ENCODE assay signal across 9 mouse cellular contexts in the genomic region with DNA sequence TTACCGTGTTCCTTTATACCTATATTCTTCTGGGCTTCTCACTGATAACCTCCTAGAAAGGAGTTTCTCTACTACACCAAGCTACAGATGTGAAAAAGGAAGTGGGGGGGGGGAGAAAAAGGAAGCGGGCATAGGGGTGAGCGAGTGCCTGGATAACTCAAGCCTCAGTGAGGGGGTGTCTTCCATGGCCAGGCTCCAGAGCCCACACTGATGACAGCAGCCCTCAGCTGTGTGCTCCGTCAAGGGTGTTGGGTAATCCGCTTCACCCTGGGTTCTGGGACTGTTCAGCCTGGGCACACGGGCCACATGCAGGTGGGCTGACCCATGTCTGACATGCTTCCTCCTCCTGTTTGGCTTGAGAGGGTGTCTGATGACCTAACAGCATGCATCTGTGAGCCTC. TPM values are rescaled to one million over a fixed set of nuclear protein-coding genes. Genes with fewer than 3 reads are reported as not detected.
DNase-seq lines count a peak whose midpoint lies in the region; ATAC-seq and TF ChIP-seq lines count a peak whose summit lies in the region.
"Not testable (repeated sequence)": the region's sequence is repeated elsewhere in the genome, so short reads cannot be mapped to it uniquely, and the experiment has no call there.
"Had no signal": no experiment of that assay in that cellular context is flagged by ENCODE, and none has a peak within 500 bp of the region (broad histone marks: within the 10 kb centered on the region; RNA-seq: fewer than 3 reads in every experiment).

No protein-coding gene starts in this region.

- H3K9ac ChIP-seq in forebrain, embryonic 11.5 days (ENCODE audit: low read length); lung, postnatal 0 days (replicated peaks; ENCODE audit: low read depth); stomach, postnatal 0 days (ENCODE audit: low read length): not testable (repeated sequence)

- TF ChIP-seq EP300 in lung, postnatal 0 days (IDR thresholded peaks at IDR 0.05); stomach, postnatal 0 days (optimal IDR thresholded peaks at IDR 0.05): not testable (repeated sequence)

- not testable (repeated sequence) for H3K4me2 ChIP-seq in forebrain, embryonic 11.5 days (ENCODE audit: low read depth, low read length, severe bottlenecking); lung, postnatal 0 days (replicated peaks; ENCODE audit: low read depth, low read length); stomach, postnatal 0 days (replicated peaks; ENCODE audit: low read depth)

- H3K4me1 ChIP-seq in forebrain, embryonic 11.5 days (replicated peaks; ENCODE audit: control insufficient read depth, insufficient read depth, low read length); heart, embryonic 10.5 days; lung, postnatal 0 days (ENCODE audit: insufficient read depth, low read depth, low read length); stomach, postnatal 0 days (replicated peaks; ENCODE audit: control insufficient read depth, insufficient read depth): not testable (repeated sequence)

- not testable (repeated sequence) for TF ChIP-seq CTCF in lung, postnatal 0 days (IDR thresholded peaks at IDR 0.05); stomach, postnatal 0 days (IDR thresholded peaks at IDR 0.05; ENCODE audit: low read depth)

- not testable (repeated sequence) for ATAC-seq in forebrain, embryonic 11.5 days (replicated peaks; ENCODE audit: low FRiP score); lung, postnatal 0 days; stomach, postnatal 0 days (ENCODE audit: low FRiP score, low TSS enrichment)
- peak; percentile 71 for ATAC-seq in megakaryocyte progenitor cell, adult 5-6 weeks (replicated peaks; ENCODE audit: poor library complexity)

- not testable (repeated sequence) for H3K27ac ChIP-seq in forebrain, embryonic 11.5 days (ENCODE audit: low read depth, low read length); heart, embryonic 10.5 days; lung, postnatal 0 days (ENCODE audit: low read length); stomach, postnatal 0 days (replicated peaks)

- WGBS in forebrain, embryonic 11.5 days, result 89% methylated on average over 6 of the region's 6 CpGs
- WGBS in heart, embryonic 10.5 days, result 77% methylated on average over 6 of the region's 6 CpGs
- 68% methylated on average over 6 of the region's 6 CpGs for WGBS in lung, postnatal 0 days
- 76% methylated on average over 6 of the region's 6 CpGs for WGBS in stomach, postnatal 0 days

- not testable (repeated sequence) for H3K4me3 ChIP-seq in forebrain, embryonic 11.5 days (ENCODE audit: low read depth, low read length); heart, embryonic 10.5 days; lung, postnatal 0 days (ENCODE audit: low read depth, low read length); stomach, postnatal 0 days (ENCODE audit: low read depth, low read length)

- not testable (repeated sequence) for H3K9me3 ChIP-seq in forebrain, embryonic 11.5 days (ENCODE audit: control insufficient read depth, low read length); heart, embryonic 10.5 days; lung, postnatal 0 days (ENCODE audit: low read length); stomach, postnatal 0 days (ENCODE audit: control insufficient read depth, low read length)

- DNase-seq in CD4-positive helper T cell, adult 2 months (ENCODE audit: low read depth, low spot score), result peak; percentile 1
- DNase-seq in brain, adult 2 months (ENCODE audit: low read depth, low spot score), result peak; percentile 6
- peak; percentile 8 for DNase-seq in forebrain, embryonic 11.5 days (ENCODE audit: low spot score)
- DNase-seq in heart, embryonic 10.5 days (ENCODE audit: low spot score), result peak; percentile 50
- peak; percentile 38 for DNase-seq in layer of hippocampus, adult 9-11 months
- peak; percentile 3 for DNase-seq in lung, postnatal 0 days (ENCODE audit: low spot score)
- DNase-seq in stomach, postnatal 0 days (ENCODE audit: low spot score), result peak; percentile 10

- not testable (repeated sequence) for H3K27me3 ChIP-seq in forebrain, embryonic 11.5 days (ENCODE audit: control insufficient read depth, insufficient read depth, low read length); heart, embryonic 10.5 days (ENCODE audit: insufficient read depth, poor library complexity, severe bottlenecking); lung, postnatal 0 days (replicated peaks; ENCODE audit: insufficient read depth, low read length); stomach, postnatal 0 days (ENCODE audit: control insufficient read depth, insufficient read depth, low read length)

- not testable (repeated sequence) for H3K36me3 ChIP-seq in forebrain, embryonic 11.5 days (ENCODE audit: control insufficient read depth, insufficient read depth, low read length); heart, embryonic 10.5 days; lung, postnatal 0 days (ENCODE audit: insufficient read depth, low read length); stomach, postnatal 0 days (ENCODE audit: control insufficient read depth, insufficient read depth, low read length)

RNA-seq across cellular contexts. Expression of a gene that starts 15.3 kb away (rescaled TPM):
- 23.1 and 27.5 TPM in 2 replicates for polyA plus RNA-seq in forebrain, embryonic 11.5 days (2014; fragmentation: Nextera tagmentation; extraction: Ambion mirVana)
- 18.1 and 23.0 TPM in 2 replicates for polyA plus RNA-seq in heart, embryonic 10.5 days (2016; fragmentation: Nextera tagmentation; extraction: Ambion mirVana)
- polyA plus RNA-seq in lung, postnatal 0 days (2015; fragmentation: Nextera tagmentation; extraction: Ambion mirVana), result 15.0 and 16.1 TPM in 2 replicates
- total RNA-seq in megakaryocyte progenitor cell, adult 5-6 weeks (2015), result 4.4 and 8.0 TPM in 2 replicates
- total RNA-seq in megakaryocyte progenitor cell, adult 5-6 weeks (2017), result 8.3 and 8.4 TPM in 2 replicates
- 18.3 and 18.5 TPM in 2 replicates for polyA plus RNA-seq in stomach, postnatal 0 days (2015; fragmentation: Nextera tagmentation; extraction: Ambion mirVana)
- polyA plus RNA-seq: G1E had no signal

RNA-seq across cellular contexts. Expression of a gene that starts 45.3 kb away (rescaled TPM):
- 28.7 and 29.1 TPM in 2 replicates for polyA plus RNA-seq in forebrain, embryonic 11.5 days (2014; fragmentation: Nextera tagmentation; extraction: Ambion mirVana)
- polyA plus RNA-seq in heart, embryonic 10.5 days (2016; fragmentation: Nextera tagmentation; extraction: Ambion mirVana), result 13.7 and 17.6 TPM in 2 replicates
- 6.4 and 7.0 TPM in 2 replicates for polyA plus RNA-seq in lung, postnatal 0 days (2015; fragmentation: Nextera tagmentation; extraction: Ambion mirVana)
- 9.2 and 11.3 TPM in 2 replicates for total RNA-seq in megakaryocyte progenitor cell, adult 5-6 weeks (2015)
- 6.0 and 8.1 TPM in 2 replicates for total RNA-seq in megakaryocyte progenitor cell, adult 5-6 weeks (2017)
- polyA plus RNA-seq in stomach, postnatal 0 days (2015; fragmentation: Nextera tagmentation; extraction: Ambion mirVana), result 5.9 and 6.3 TPM in 2 replicates
